Mouse (Mus musculus): ENCODE data around the gene Gm6096.

- no peak; the same call in 2 of the 3 replicates for TF ChIP-seq GATA1 (IDR thresholded peaks at IDR 0.05; ENCODE audit: borderline replicate concordance, low read length)
- TF ChIP-seq FLI1 (IDR thresholded peaks at IDR 0.05; ENCODE audit: low read length), result peak; percentile 45; the same call in 1 of the 2 replicates
Measured at GRCm38 (mm10) chr7:34291265-34291664, 40.4 kb downstream of the Gm6096 start.
